Mouse (Mus musculus): ENCODE measurements around the gene Zdhhc12. TPM values are rescaled to one million over a fixed set of nuclear protein-coding genes. Genes with fewer than 3 reads are reported as not detected.

The Zdhhc12 gene
- total and polyA plus RNA-seq, 3 experiments = 2.8 to 15.8 (median 3.6) TPM

DNA sequence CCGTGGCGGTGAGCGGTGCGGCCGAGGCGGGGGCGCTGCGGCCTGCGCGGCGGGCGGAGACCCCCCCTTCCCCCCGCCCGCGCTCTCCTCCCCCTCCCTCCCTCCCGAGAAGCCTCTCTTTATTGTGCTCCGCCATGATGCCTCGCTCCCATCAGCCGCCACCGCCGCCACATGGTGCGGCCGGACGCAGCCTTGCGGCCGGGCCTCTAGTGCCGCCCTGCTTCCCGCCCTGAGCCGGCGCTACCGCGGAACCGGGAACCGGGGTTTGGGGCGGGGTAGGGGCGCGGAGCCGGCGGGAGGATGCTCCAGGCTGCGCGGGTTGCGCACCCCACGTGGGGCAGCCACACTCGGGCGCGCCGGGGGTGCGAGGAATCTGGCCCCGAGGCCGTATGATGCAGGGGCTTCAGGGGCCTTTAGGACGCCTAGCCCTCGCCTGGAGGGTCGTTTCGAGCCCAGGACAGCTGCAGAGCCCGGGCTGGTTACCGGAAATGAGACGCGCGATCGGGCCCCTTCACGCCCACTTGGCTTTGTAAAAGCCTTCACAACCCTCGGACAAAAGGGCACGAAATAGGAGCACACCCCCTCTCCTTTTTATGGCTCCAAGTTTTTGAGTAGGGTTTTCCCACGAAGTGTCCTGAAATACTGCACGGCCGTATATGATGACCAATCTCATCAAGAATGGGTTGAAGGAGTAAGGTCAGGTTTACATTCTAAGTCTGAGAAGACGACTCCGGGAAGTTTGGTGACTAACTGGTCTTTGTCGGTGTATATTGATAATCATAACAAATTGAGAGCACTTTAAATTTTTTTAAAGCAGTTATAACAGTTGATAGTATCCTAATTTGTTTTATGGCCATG is 26.2 kb downstream of the Zdhhc12 start:
- H3K4me1 ChIP-seq (ENCODE audit: control insufficient read depth, insufficient read depth, low read length) = peaks cover 9% of the 10 kb centered on the region
- under 1% methylated on average over 49 of the region's 69 CpGs for WGBS
- H3K9ac ChIP-seq (ENCODE audit: low read depth, low read length) = peak overlapping the region; percentile 99
- DNase-seq = peak in 1 of 2 experiments; percentile 67
- TF ChIP-seq EP300 (IDR thresholded peaks at IDR 0.05; ENCODE audit: insufficient read depth, low read depth, low read length) = no peak
- TF ChIP-seq POLR2A (IDR thresholded peaks at IDR 0.05; ENCODE audit: insufficient read depth, low read depth, low read length) = no peak
- TF ChIP-seq CTCF (IDR thresholded peaks at IDR 0.05) = no peak
- intact Hi-C loops (cut with DNase I) = loop anchor here (2.0 kb wide), 1 partner anchor 18 kb away; the partner anchor contains the start of gene Wdr34
- peak overlapping the region; percentile 89 for H3K4me3 ChIP-seq
- H3K27me3 ChIP-seq (ENCODE audit: control insufficient read depth, insufficient read depth, low read length) = no peaks in the 10 kb centered on the region
- peaks cover 13% of the 10 kb centered on the region for H3K36me3 ChIP-seq (ENCODE audit: control insufficient read depth, insufficient read depth, low read length)
- H3K27ac ChIP-seq = peak overlapping the region; percentile 96
- peaks cover 2% of the 10 kb centered on the region; the same call in 1 of the 2 replicates for H3K79me2 ChIP-seq (replicated peaks; ENCODE audit: control insufficient read depth, insufficient read depth, low read length)

DNA sequence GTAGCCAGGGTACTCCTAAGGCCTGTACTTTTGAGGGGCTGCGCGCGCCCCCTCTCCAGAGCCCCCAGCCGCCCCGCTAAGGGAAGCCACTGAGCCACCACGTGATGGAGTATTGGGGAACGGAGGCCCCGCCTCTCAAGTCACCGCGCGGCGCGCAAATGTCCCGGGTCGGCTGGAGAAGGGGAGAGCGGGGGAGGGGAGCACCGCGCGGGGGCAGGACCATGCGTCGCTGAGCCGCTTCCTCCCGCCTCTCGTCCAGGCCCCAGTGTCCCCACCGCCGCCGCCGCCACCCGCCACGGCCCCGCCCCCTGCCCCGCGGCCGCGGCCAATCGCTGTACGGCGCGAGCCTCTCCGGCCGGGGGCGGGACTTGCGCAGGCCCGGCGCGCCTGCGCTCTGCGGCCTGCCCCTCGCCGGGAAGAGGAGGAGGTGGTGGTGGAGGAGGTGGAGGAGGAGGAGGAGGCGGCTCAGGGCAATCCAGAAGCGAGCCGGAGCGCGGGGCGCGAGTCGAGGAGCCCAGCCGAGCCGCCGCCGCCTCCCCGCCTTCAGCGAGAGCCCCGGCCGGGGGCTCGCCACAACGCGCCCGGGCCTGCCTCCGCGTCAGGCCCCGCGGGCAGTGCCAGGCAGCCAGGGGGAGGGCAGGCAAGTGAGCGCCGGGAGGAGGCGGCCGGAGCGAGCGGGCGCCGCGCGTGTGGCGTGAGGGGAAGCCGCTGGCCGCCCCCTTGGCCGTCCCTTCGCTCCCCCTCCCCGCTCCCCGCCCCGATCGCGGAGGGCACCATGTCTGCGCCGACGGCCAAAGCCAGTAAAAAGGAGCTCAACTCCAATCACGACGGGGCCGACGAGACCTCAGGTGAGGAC is 27.2 kb downstream of the Zdhhc12 start:
- Histone ChIP-seq H3K4me3 (peak overlapping the region; percentile 89), H3K4me1 (ENCODE audit: control insufficient read depth, insufficient read depth, low read length) (peaks cover 10% of the 10 kb centered on the region), H3K9ac (ENCODE audit: low read depth, low read length) (peak overlapping the region; percentile 99), H3K79me2 (replicated peaks; ENCODE audit: control insufficient read depth, insufficient read depth, low read length) (peaks cover 2% of the 10 kb centered on the region; the same call in 1 of the 2 replicates), H3K27ac (peak overlapping the region; percentile 96), H3K36me3 (ENCODE audit: control insufficient read depth, insufficient read depth, low read length) (peaks cover 13% of the 10 kb centered on the region), H3K27me3 (ENCODE audit: control insufficient read depth, insufficient read depth, low read length) (no peaks in the 10 kb centered on the region)
- intact Hi-C loops (cut with DNase I) = loop anchor here (2.0 kb wide), 1 partner anchor 17 kb away; the partner anchor contains the start of gene Wdr34
- peak; percentile 97 to 99 for DNase-seq
- WGBS = under 1% methylated on average over 55 of the region's 101 CpGs
- TF ChIP-seq EP300 (IDR thresholded peaks at IDR 0.05; ENCODE audit: insufficient read depth, low read depth, low read length) (no peak), POLR2A (IDR thresholded peaks at IDR 0.05; ENCODE audit: insufficient read depth, low read depth, low read length) (peak; percentile 66), CTCF (IDR thresholded peaks at IDR 0.05) (no peak)

DNA sequence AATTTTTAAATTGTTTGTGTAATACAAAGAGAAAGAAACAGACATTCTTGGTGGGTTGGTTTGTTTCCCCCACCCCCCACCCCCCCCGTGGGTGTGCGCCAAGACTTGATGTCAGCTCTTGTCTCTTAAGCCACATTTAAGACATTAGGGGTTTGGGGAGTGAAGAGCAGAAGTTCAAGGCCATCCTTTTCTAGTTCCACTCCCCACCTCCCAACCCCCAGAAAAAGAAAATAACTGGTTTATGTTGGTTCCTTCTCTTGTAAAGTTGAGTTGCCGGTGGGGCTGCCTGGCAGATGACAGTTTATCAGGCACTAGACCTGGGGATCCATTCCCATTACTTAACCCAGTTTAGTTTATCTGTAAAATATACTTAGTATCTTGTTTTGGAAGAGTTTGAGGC is 29.1 kb downstream of the Zdhhc12 start:
- Histone ChIP-seq H3K79me2 (replicated peaks; ENCODE audit: control insufficient read depth, insufficient read depth, low read length) (peaks cover 2% of the 10 kb centered on the region; the same call in 1 of the 2 replicates), H3K36me3 (ENCODE audit: control insufficient read depth, insufficient read depth, low read length) (peaks cover 13% of the 10 kb centered on the region), H3K27ac (no peak overlapping the region), H3K4me1 (ENCODE audit: control insufficient read depth, insufficient read depth, low read length) (peaks cover 10% of the 10 kb centered on the region), H3K27me3 (ENCODE audit: control insufficient read depth, insufficient read depth, low read length) (no peaks in the 10 kb centered on the region), H3K9ac (ENCODE audit: low read depth, low read length) (no peak overlapping the region), H3K4me3 (no peak overlapping the region)
- DNase-seq = no peak
- TF ChIP-seq POLR2A (IDR thresholded peaks at IDR 0.05; ENCODE audit: insufficient read depth, low read depth, low read length) = no peak
- no peak for TF ChIP-seq CTCF (IDR thresholded peaks at IDR 0.05)
- no peak for TF ChIP-seq EP300 (IDR thresholded peaks at IDR 0.05; ENCODE audit: insufficient read depth, low read depth, low read length)
- 76% methylated on average over 3 of the region's 3 CpGs for WGBS
- intact Hi-C loops (cut with DNase I) = no loop called here

DNA sequence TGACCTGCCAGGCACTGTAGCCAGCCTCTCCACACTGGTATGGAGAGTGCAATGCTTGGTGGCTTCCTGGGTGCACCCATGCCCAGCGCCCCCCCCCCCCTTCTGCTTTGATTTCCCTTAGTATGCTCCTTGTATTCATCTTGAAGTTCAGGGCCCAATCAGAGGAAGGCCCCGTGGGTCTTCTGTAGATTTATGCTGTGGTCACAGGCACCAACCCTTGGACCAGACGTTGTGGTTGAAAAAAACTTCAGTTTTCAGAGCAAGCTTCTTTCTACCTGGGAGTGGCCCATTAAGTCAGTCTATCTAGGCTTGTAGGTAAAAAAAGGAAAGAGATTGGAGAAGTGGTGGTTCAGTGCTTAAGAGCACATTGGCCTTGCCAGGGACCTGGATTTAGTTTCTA is 29.7 kb downstream of the Zdhhc12 start:
- Histone ChIP-seq H3K27ac (no peak overlapping the region), H3K4me1 (ENCODE audit: control insufficient read depth, insufficient read depth, low read length) (peaks cover 10% of the 10 kb centered on the region), H3K79me2 (replicated peaks; ENCODE audit: control insufficient read depth, insufficient read depth, low read length) (peaks cover 2% of the 10 kb centered on the region; the same call in 1 of the 2 replicates), H3K9ac (ENCODE audit: low read depth, low read length) (no peak overlapping the region), H3K4me3 (no peak overlapping the region), H3K36me3 (ENCODE audit: control insufficient read depth, insufficient read depth, low read length) (peaks cover 11% of the 10 kb centered on the region), H3K27me3 (ENCODE audit: control insufficient read depth, insufficient read depth, low read length) (no peaks in the 10 kb centered on the region)
- DNase-seq = no peak
- intact Hi-C loops (cut with DNase I) = no loop called here
- WGBS = 54% methylated on average over 2 of the region's 3 CpGs
- TF ChIP-seq CTCF (IDR thresholded peaks at IDR 0.05) (no peak), EP300 (IDR thresholded peaks at IDR 0.05; ENCODE audit: insufficient read depth, low read depth, low read length) (no peak), POLR2A (IDR thresholded peaks at IDR 0.05; ENCODE audit: insufficient read depth, low read depth, low read length) (no peak)

DNA sequence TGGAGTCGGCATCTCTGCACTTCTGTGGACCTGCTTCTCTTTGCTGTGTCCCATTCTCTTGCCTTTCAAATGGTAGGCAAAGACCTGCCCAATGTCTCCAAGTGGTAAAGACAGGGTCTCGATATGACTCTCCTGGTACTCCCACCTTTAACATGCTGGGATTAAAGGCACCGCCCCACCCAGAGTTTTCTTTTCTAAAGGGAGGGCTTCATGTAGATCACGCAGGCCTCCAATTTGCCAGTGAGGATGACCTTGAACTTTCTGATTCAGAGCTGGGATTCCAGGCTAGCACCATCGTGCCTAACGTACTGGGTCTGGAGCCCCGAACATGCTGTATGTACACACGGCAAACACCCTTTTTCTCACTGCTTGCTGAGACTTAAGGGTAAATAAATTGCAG is 30.2 kb downstream of the Zdhhc12 start:
- TF ChIP-seq EP300 (IDR thresholded peaks at IDR 0.05; ENCODE audit: insufficient read depth, low read depth, low read length) (no peak), CTCF (IDR thresholded peaks at IDR 0.05) (no peak), POLR2A (IDR thresholded peaks at IDR 0.05; ENCODE audit: insufficient read depth, low read depth, low read length) (no peak)
- Histone ChIP-seq H3K27me3 (ENCODE audit: control insufficient read depth, insufficient read depth, low read length) (no peaks in the 10 kb centered on the region), H3K36me3 (ENCODE audit: control insufficient read depth, insufficient read depth, low read length) (peaks cover 8% of the 10 kb centered on the region), H3K4me1 (ENCODE audit: control insufficient read depth, insufficient read depth, low read length) (peaks cover 10% of the 10 kb centered on the region), H3K4me3 (peak overlapping the region; percentile 74), H3K27ac (peak overlapping the region; percentile 82), H3K9ac (ENCODE audit: low read depth, low read length) (peak overlapping the region; percentile 95), H3K79me2 (replicated peaks; ENCODE audit: control insufficient read depth, insufficient read depth, low read length) (peaks cover 2% of the 10 kb centered on the region; the same call in 1 of the 2 replicates)
- intact Hi-C loops (cut with DNase I) = no loop called here
- DNase-seq = no peak
- WGBS = 30% methylated on average over 8 of the region's 8 CpGs
